Mouse (Mus musculus) liver, adult 2 months (tissue): ENCODE data around the gene Tekt1.

Experiments used
- CTCF ChIP-seq: fragments of 200-500 bp; IDR thresholded peaks from 2 replicates; pipeline ENCODE4 v1.5.1; 2011; ENCODE audit warnings: low read depth, low read length, control low read depth
- POLR2A ChIP-seq: fragments of 200-500 bp; IDR thresholded peaks from 2 replicates; pipeline ENCODE4 v1.6.1; 2011; ENCODE audit warnings: low read length, control low read depth; ENCODE audit not compliant: insufficient read depth; ENCODE audit errors: extremely low read depth

DNA sequence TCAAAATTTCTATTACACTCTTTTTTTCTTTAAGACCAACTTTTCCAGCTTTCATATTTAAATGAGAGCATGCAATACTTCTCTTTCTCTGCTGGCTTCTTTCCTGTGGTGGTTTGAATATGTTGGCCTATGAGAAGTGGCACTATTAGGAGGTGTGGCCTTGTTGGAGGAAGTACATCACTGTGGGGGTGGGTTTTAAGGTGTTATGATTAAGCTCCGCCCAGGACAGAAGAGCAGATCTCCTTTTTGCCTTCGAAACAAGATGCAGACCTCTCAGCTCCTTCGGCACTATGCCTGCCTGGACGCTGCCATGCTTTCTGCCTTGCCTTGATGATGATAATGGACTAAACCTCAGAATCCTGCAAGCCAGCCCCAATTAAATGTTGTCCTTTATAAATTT lies 36.5 kb downstream of the Tekt1 start:
- TF ChIP-seq CTCF = no peak
- no peak for TF ChIP-seq POLR2A
